Mouse (Mus musculus) forebrain, embryonic 11.5 days (tissue): Measurements from ENCODE around the gene Cd3e. TPM values are rescaled to one million over a fixed set of nuclear protein-coding genes. Genes with fewer than 3 reads are reported as not detected.

Experiments used
- ATAC-seq: fragments of 200-750 bp; cut with Nextera tagmentation; replicated peaks from 2 replicates; pipeline ENCODE4 v1.8.0; 2017; ENCODE audit warnings: moderate TSS enrichment; ENCODE audit not compliant: low FRiP score
- DNase-seq: peaks from one replicate; pipeline ENCODE4 v3.0.0-alpha.2; 2017; ENCODE audit warnings: low spot score
- H3K27ac ChIP-seq: fragments of 300-500 bp; sonication (generic); 2 replicates; pipeline ENCODE4 v1.5.1; 2014; ENCODE audit warnings: low read depth, low read length
- H3K27me3 ChIP-seq: fragments of 300-500 bp; sonication (generic); 2 replicates; pipeline ENCODE4 v1.6.1; 2014; ENCODE audit warnings: mild to moderate bottlenecking, low read length, mixed read lengths; ENCODE audit not compliant: control insufficient read depth, insufficient read depth
- H3K36me3 ChIP-seq: fragments of 300-500 bp; sonication (generic); 2 replicates; pipeline ENCODE4 v1.6.1; 2014; ENCODE audit warnings: mild to moderate bottlenecking, low read length, moderate library complexity, mixed read lengths; ENCODE audit not compliant: control insufficient read depth, insufficient read depth
- H3K4me1 ChIP-seq: fragments of 300-500 bp; sonication (generic); replicated peaks from 2 replicates; pipeline ENCODE4 v1.6.1; 2014; ENCODE audit warnings: low read length, mixed read lengths; ENCODE audit not compliant: control insufficient read depth, insufficient read depth
- H3K4me2 ChIP-seq: fragments of 300-500 bp; sonication (generic); 2 replicates; pipeline ENCODE4 v1.6.1; 2014; ENCODE audit warnings: low read depth, mild to moderate bottlenecking, low read length, moderate library complexity, mixed read lengths; ENCODE audit not compliant: severe bottlenecking
- H3K4me3 ChIP-seq: fragments of 300-500 bp; sonication (generic); 2 replicates; pipeline ENCODE4 v1.5.1; 2014; ENCODE audit warnings: low read depth, low read length
- H3K9ac ChIP-seq: fragments of 300-500 bp; sonication (generic); 2 replicates; pipeline ENCODE4 v1.6.1; 2014; ENCODE audit warnings: low read length
- H3K9me3 ChIP-seq: fragments of 300-500 bp; sonication (generic); 2 replicates; pipeline ENCODE4 v1.6.1; 2016; ENCODE audit warnings: low read length, mixed read lengths; ENCODE audit not compliant: control insufficient read depth
- WGBS: fragments of 180-500 bp; shearing (Covaris S2); extraction: QIAGEN DNeasy Blood & Tissue Kit; methylation state at CpG from one replicate; pipeline ENCODE4 v1.1.7; 2014; 5-methylcytosine and 5-hydroxymethylcytosine counted together
- polyA plus RNA-seq: library from polyadenylated mRNA; unstranded; fragments of >200 nt; fragmentation: Nextera tagmentation; extraction: Ambion mirVana; gene quantifications from 2 replicates; pipeline ENCODE4 v1.2.1, GENCODE M21; 2014

Gene Cd3e
- polyA plus RNA-seq, 1 experiment from 2014 or later, result not detected

- Histone ChIP-seq H3K36me3 (no peaks in the 10 kb centered on the region), H3K9me3 (no peaks in the 10 kb centered on the region), H3K4me1 (no peaks in the 10 kb centered on the region), H3K4me2 (no peak overlapping the region), H3K27ac (no peak overlapping the region), H3K9ac (no peak overlapping the region), H3K4me3 (no peak overlapping the region), H3K27me3 (no peaks in the 10 kb centered on the region)
- DNase-seq (no peak), ATAC-seq (no peak)
- WGBS, result 76% methylated on average over 8 of the region's 8 CpGs
Measured at GRCm38 (mm10) chr9:45027376-45027775, 17.9 kb upstream of the Cd3e start.

GRCm38 (mm10) chr9:45024187-45024586, 14.8 kb upstream of the Cd3e start:
- Histone ChIP-seq H3K36me3 (no peaks in the 10 kb centered on the region), H3K9me3 (no peaks in the 10 kb centered on the region), H3K4me1 (no peaks in the 10 kb centered on the region), H3K27me3 (no peaks in the 10 kb centered on the region), H3K9ac (no peak overlapping the region), H3K27ac (no peak overlapping the region), H3K4me3 (no peak overlapping the region), H3K4me2 (no peak overlapping the region)
- ATAC-seq (no peak), DNase-seq (peak; percentile 32)
- WGBS, result 86% methylated on average over 2 of the region's 2 CpGs

- WGBS, result 67% methylated on average over 3 of the region's 3 CpGs
- ATAC-seq (no peak), DNase-seq (no peak)
- no peaks in the 10 kb centered on the region for H3K36me3 ChIP-seq
- no peaks in the 10 kb centered on the region for H3K27me3 ChIP-seq
- H3K4me3 ChIP-seq, result no peak overlapping the region
- H3K27ac ChIP-seq, result no peak overlapping the region
- H3K4me2 ChIP-seq, result no peak overlapping the region
- H3K9me3 ChIP-seq, result no peaks in the 10 kb centered on the region
- H3K9ac ChIP-seq, result no peak overlapping the region
- H3K4me1 ChIP-seq, result no peaks in the 10 kb centered on the region
Measured at GRCm38 (mm10) chr9:45023638-45024037, 14.2 kb upstream of the Cd3e start.

- DNase-seq, result peak; percentile 65
- Histone ChIP-seq H3K27me3 (no peaks in the 10 kb centered on the region), H3K36me3 (no peaks in the 10 kb centered on the region), H3K27ac (no peak overlapping the region), H3K4me2 (no peak overlapping the region), H3K9ac (no peak overlapping the region), H3K9me3 (no peaks in the 10 kb centered on the region), H3K4me3 (no peak overlapping the region), H3K4me1 (no peaks in the 10 kb centered on the region)
- WGBS, result 8% methylated on average over 3 of the region's 3 CpGs
- no peak for ATAC-seq
Measured at GRCm38 (mm10) chr9:45022800-45023199, 13.4 kb upstream of the Cd3e start.

GRCm38 (mm10) chr9:45018031-45018430, 8.6 kb upstream of the Cd3e start:
- Histone ChIP-seq H3K4me2 (no peak overlapping the region), H3K36me3 (no peaks in the 10 kb centered on the region), H3K9ac (no peak overlapping the region), H3K9me3 (no peaks in the 10 kb centered on the region), H3K4me3 (no peak overlapping the region), H3K27me3 (no peaks in the 10 kb centered on the region), H3K27ac (no peak overlapping the region), H3K4me1 (no peaks in the 10 kb centered on the region)
- 88% methylated on average over 11 of the region's 11 CpGs for WGBS
- ATAC-seq (no peak), DNase-seq (no peak)

- H3K27ac ChIP-seq, result no peak overlapping the region
- H3K4me3 ChIP-seq, result no peak overlapping the region
- no peak overlapping the region for H3K9ac ChIP-seq
- no peak overlapping the region for H3K4me2 ChIP-seq
- H3K9me3 ChIP-seq, result no peaks in the 10 kb centered on the region
- DNase-seq, result no peak
- no peaks in the 10 kb centered on the region for H3K4me1 ChIP-seq
- WGBS, result 70% methylated on average over 3 of the region's 3 CpGs
- ATAC-seq, result no peak
- no peaks in the 10 kb centered on the region for H3K27me3 ChIP-seq
- no peaks in the 10 kb centered on the region for H3K36me3 ChIP-seq
Measured at GRCm38 (mm10) chr9:45015841-45016240, 6.4 kb upstream of the Cd3e start.

- WGBS, result 44% methylated on average over 2 of the region's 2 CpGs
- H3K27ac ChIP-seq, result no peak overlapping the region
Measured at GRCm38 (mm10) chr9:45014879-45015278, 5.5 kb upstream of the Cd3e start.

GRCm38 (mm10) chr9:45011291-45011690, 1.9 kb upstream of the Cd3e start:
- H3K36me3 ChIP-seq, result no peaks in the 10 kb centered on the region
- ATAC-seq, result no peak
- WGBS, result 56% methylated on average over 6 of the region's 6 CpGs

More at GRCm38 (mm10) chr9:45014879-45015278, 5.5 kb upstream of the Cd3e start:
- Histone ChIP-seq H3K27me3 (no peaks in the 10 kb centered on the region), H3K4me2 (no peak overlapping the region), H3K4me3 (no peak overlapping the region), H3K9ac (no peak overlapping the region), H3K4me1 (no peaks in the 10 kb centered on the region), H3K36me3 (no peaks in the 10 kb centered on the region), H3K9me3 (no peaks in the 10 kb centered on the region)
- no peak for ATAC-seq
- DNase-seq, result no peak

GRCm38 (mm10) chr9:45010461-45010860, 1.0 kb upstream of the Cd3e start:
- no peak for DNase-seq
- no peaks in the 10 kb centered on the region for H3K9me3 ChIP-seq
- H3K4me1 ChIP-seq, result no peaks in the 10 kb centered on the region
- no peak for ATAC-seq
- no peak overlapping the region for H3K4me3 ChIP-seq
- 80% methylated on average over 4 of the region's 4 CpGs for WGBS
- no peaks in the 10 kb centered on the region for H3K36me3 ChIP-seq
- no peak overlapping the region for H3K4me2 ChIP-seq
- H3K27ac ChIP-seq, result no peak overlapping the region
- no peak overlapping the region for H3K9ac ChIP-seq
- no peaks in the 10 kb centered on the region for H3K27me3 ChIP-seq

More at GRCm38 (mm10) chr9:45011291-45011690, 1.9 kb upstream of the Cd3e start:
- DNase-seq, result no peak
- Histone ChIP-seq H3K4me3 (no peak overlapping the region), H3K9me3 (no peaks in the 10 kb centered on the region), H3K27me3 (no peaks in the 10 kb centered on the region), H3K4me1 (no peaks in the 10 kb centered on the region), H3K4me2 (no peak overlapping the region), H3K27ac (no peak overlapping the region), H3K9ac (no peak overlapping the region)
